Mouse (Mus musculus) hindbrain, embryonic 12.5 days (tissue): ENCODE measurements at regions not wholly inside any gene's neighbourhood (a gene's known extent, or its start where the extent isn't known, plus 50 kb on each side); places are given as distances from the start of the nearest gene placed in this dataset.

Source experiments
- ATAC-seq: fragments of 200-750 bp; cut with Nextera tagmentation; 2 replicates; pipeline ENCODE4 v1.8.0; 2017; ENCODE audit warnings: moderate TSS enrichment; ENCODE audit not compliant: low FRiP score
- H3K27ac ChIP-seq: fragments of 300-500 bp; sonication (generic); 2 replicates; pipeline ENCODE4 v1.5.1; 2016; ENCODE audit warnings: mild to moderate bottlenecking
- H3K27me3 ChIP-seq: fragments of 300-500 bp; sonication (generic); 2 replicates; pipeline ENCODE4 v1.6.1; 2016; ENCODE audit warnings: mild to moderate bottlenecking
- H3K36me3 ChIP-seq: fragments of 300-500 bp; sonication (generic); 2 replicates; pipeline ENCODE4 v1.6.1; 2016; ENCODE audit warnings: mild to moderate bottlenecking
- H3K4me1 ChIP-seq: fragments of 300-500 bp; sonication (generic); 2 replicates; pipeline ENCODE4 v1.6.1; 2016
- H3K4me2 ChIP-seq: fragments of 300-500 bp; sonication (generic); replicated peaks from 2 replicates; pipeline ENCODE4 v1.6.1; 2016; ENCODE audit warnings: mild to moderate bottlenecking
- H3K4me3 ChIP-seq: fragments of 300-500 bp; sonication (generic); 2 replicates; pipeline ENCODE4 v1.5.1; 2016; ENCODE audit warnings: mild to moderate bottlenecking
- H3K9ac ChIP-seq: fragments of 300-500 bp; sonication (generic); 2 replicates; pipeline ENCODE4 v1.6.1; 2016; ENCODE audit warnings: mild to moderate bottlenecking, moderate library complexity
- H3K9me3 ChIP-seq: fragments of 300-500 bp; sonication (generic); replicated peaks from 2 replicates; pipeline ENCODE4 v1.6.1; 2016; ENCODE audit warnings: mild to moderate bottlenecking
- WGBS: fragments of 180-500 bp; shearing (Covaris S2); methylation state at CpG from one replicate; pipeline ENCODE4 v1.1.7; 2016; 5-methylcytosine and 5-hydroxymethylcytosine counted together

- no peaks in the 10 kb centered on the region for H3K27me3 ChIP-seq
- H3K4me3 ChIP-seq, result no peak overlapping the region
- no peak overlapping the region for H3K4me2 ChIP-seq
- WGBS, result 74% methylated on average over 21 of the region's 21 CpGs
- H3K9ac ChIP-seq, result no peak overlapping the region
- H3K9me3 ChIP-seq, result no peaks in the 10 kb centered on the region
- peaks cover 21% of the 10 kb centered on the region for H3K4me1 ChIP-seq
- no peaks in the 10 kb centered on the region for H3K36me3 ChIP-seq
- H3K27ac ChIP-seq, result peak overlapping the region; percentile 55
- ATAC-seq, result peak; percentile 64
These were observed 284.6 kb downstream of the Gm49356 start for GRCm38 (mm10) chr15:59173452-59174245.

- no peak overlapping the region for H3K9ac ChIP-seq
- H3K4me2 ChIP-seq, result no peak overlapping the region
- peak; percentile 46; the same call in 1 of the 2 replicates for ATAC-seq
- H3K27ac ChIP-seq, result peak overlapping the region; percentile 55
- H3K9me3 ChIP-seq, result no peaks in the 10 kb centered on the region
- 20% methylated on average over 7 of the region's 7 CpGs for WGBS
- peaks cover 19% of the 10 kb centered on the region for H3K4me1 ChIP-seq
- H3K36me3 ChIP-seq, result no peaks in the 10 kb centered on the region
- H3K27me3 ChIP-seq, result no peaks in the 10 kb centered on the region
- H3K4me3 ChIP-seq, result no peak overlapping the region
These were observed 285.2 kb downstream of the Gm49356 start for GRCm38 (mm10) chr15:59174246-59174751.

- ATAC-seq, result peak; percentile 67; the same call in 1 of the 2 replicates
- H3K4me1 ChIP-seq, result peaks cover 19% of the 10 kb centered on the region
- H3K27ac ChIP-seq, result no peak overlapping the region
- no peak overlapping the region for H3K4me2 ChIP-seq
- WGBS, result 70% methylated on average over 8 of the region's 8 CpGs
- H3K9ac ChIP-seq, result no peak overlapping the region; the same call in 1 of the 2 replicates
- H3K36me3 ChIP-seq, result no peaks in the 10 kb centered on the region
- H3K9me3 ChIP-seq, result no peaks in the 10 kb centered on the region
- H3K4me3 ChIP-seq, result no peak overlapping the region
- H3K27me3 ChIP-seq, result no peaks in the 10 kb centered on the region
These were observed 285.9 kb downstream of the Gm49356 start for GRCm38 (mm10) chr15:59174893-59175531.

GRCm38 (mm10) chr15:59180076-59180475, 291.0 kb downstream of the Gm49356 start:
- Histone ChIP-seq H3K27ac (no peak overlapping the region), H3K9ac (no peak overlapping the region), H3K4me1 (peaks cover 2% of the 10 kb centered on the region), H3K4me2 (no peak overlapping the region), H3K27me3 (no peaks in the 10 kb centered on the region), H3K9me3 (no peaks in the 10 kb centered on the region), H3K4me3 (no peak overlapping the region), H3K36me3 (no peaks in the 10 kb centered on the region)
- ATAC-seq, result no peak
- 68% methylated on average over 3 of the region's 3 CpGs for WGBS

- no peak overlapping the region for H3K27ac ChIP-seq
- H3K4me2 ChIP-seq, result no peak overlapping the region
- H3K4me1 ChIP-seq, result peaks cover 7% of the 10 kb centered on the region
- no peaks in the 10 kb centered on the region for H3K9me3 ChIP-seq
- H3K27me3 ChIP-seq, result no peaks in the 10 kb centered on the region
- no peak overlapping the region for H3K4me3 ChIP-seq
- WGBS, result 82% methylated on average over 9 of the region's 9 CpGs
- H3K36me3 ChIP-seq, result no peaks in the 10 kb centered on the region
- no peak for ATAC-seq
- no peak overlapping the region for H3K9ac ChIP-seq
These were observed 295.4 kb downstream of the Gm49356 start for GRCm38 (mm10) chr15:59184461-59184860.

GRCm38 (mm10) chr15:59187566-59187965, 298.5 kb downstream of the Gm49356 start:
- 76% methylated on average over 4 of the region's 4 CpGs for WGBS

GRCm38 (mm10) chr15:59188371-59188770, 299.3 kb downstream of the Gm49356 start:
- Histone ChIP-seq H3K27me3 (no peaks in the 10 kb centered on the region), H3K27ac (0 out of 2 replicates have a peak overlapping the region, but pooled peaks have one; percentile 56), H3K4me3 (no peak overlapping the region), H3K4me1 (peaks cover 7% of the 10 kb centered on the region), H3K9me3 (no peaks in the 10 kb centered on the region), H3K9ac (no peak overlapping the region), H3K36me3 (no peaks in the 10 kb centered on the region), H3K4me2 (no peak overlapping the region)
- 0 out of 2 replicates have a peak, but pooled peaks have one; percentile 29 for ATAC-seq
- WGBS, result 28% methylated on average over 4 of the region's 4 CpGs

More at GRCm38 (mm10) chr15:59187566-59187965, 298.5 kb downstream of the Gm49356 start:
- Histone ChIP-seq H3K4me1 (peaks cover 7% of the 10 kb centered on the region), H3K27ac (no peak overlapping the region), H3K27me3 (no peaks in the 10 kb centered on the region), H3K9ac (no peak overlapping the region), H3K36me3 (no peaks in the 10 kb centered on the region), H3K4me2 (no peak overlapping the region), H3K4me3 (no peak overlapping the region), H3K9me3 (no peaks in the 10 kb centered on the region)
- ATAC-seq, result no peak

- Histone ChIP-seq H3K36me3 (no peaks in the 10 kb centered on the region), H3K9ac (no peak overlapping the region), H3K4me2 (no peak overlapping the region), H3K4me3 (no peak overlapping the region), H3K27me3 (no peaks in the 10 kb centered on the region), H3K9me3 (no peaks in the 10 kb centered on the region), H3K27ac (no peak overlapping the region), H3K4me1 (peaks cover 12% of the 10 kb centered on the region)
- ATAC-seq, result no peak
- WGBS, result 87% methylated on average over 5 of the region's 5 CpGs
These were observed 301.4 kb downstream of the Gm49356 start for GRCm38 (mm10) chr15:59190511-59190910.

GRCm38 (mm10) chr15:59194421-59194820, 305.3 kb downstream of the Gm49356 start:
- peak; percentile 49; the same call in 1 of the 2 replicates for ATAC-seq
- 38% methylated on average over 10 of the region's 10 CpGs for WGBS
- Histone ChIP-seq H3K4me1 (peaks cover 21% of the 10 kb centered on the region), H3K27me3 (no peaks in the 10 kb centered on the region), H3K4me2 (no peak overlapping the region), H3K36me3 (no peaks in the 10 kb centered on the region), H3K9me3 (no peaks in the 10 kb centered on the region), H3K9ac (no peak overlapping the region), H3K4me3 (no peak overlapping the region), H3K27ac (no peak overlapping the region)

GRCm38 (mm10) chr15:59196351-59196750, 307.3 kb downstream of the Gm49356 start:
- Histone ChIP-seq H3K4me1 (peaks cover 21% of the 10 kb centered on the region), H3K27ac (no peak overlapping the region), H3K4me3 (no peak overlapping the region), H3K9me3 (no peaks in the 10 kb centered on the region), H3K27me3 (no peaks in the 10 kb centered on the region), H3K9ac (no peak overlapping the region), H3K4me2 (no peak overlapping the region), H3K36me3 (no peaks in the 10 kb centered on the region)
- ATAC-seq, result no peak
- 81% methylated on average over 5 of the region's 5 CpGs for whole genome bisulfite sequencing

- Histone ChIP-seq H3K4me1 (peaks cover 21% of the 10 kb centered on the region), H3K4me2 (no peak overlapping the region), H3K27ac (peak overlapping the region; percentile 55), H3K36me3 (no peaks in the 10 kb centered on the region), H3K4me3 (no peak overlapping the region), H3K9me3 (no peaks in the 10 kb centered on the region), H3K9ac (0 out of 2 replicates have a peak overlapping the region, but pooled peaks have one; percentile 6), H3K27me3 (no peaks in the 10 kb centered on the region)
- 21% methylated on average over 7 of the region's 7 CpGs for WGBS
- ATAC-seq, result no peak
These were observed 308.6 kb downstream of the Gm49356 start for GRCm38 (mm10) chr15:59197455-59198391.
